Mouse (Mus musculus): ENCODE measurements around the gene Vamp3. TPM values are rescaled to one million over a fixed set of nuclear protein-coding genes. Genes with fewer than 3 reads are reported as not detected.
A peak's percentile ranks its signal among the peaks of the same experiment; 100 is the strongest.
"Not testable (repeated sequence)": the region's sequence is repeated elsewhere in the genome, so short reads cannot be mapped to it uniquely, and the experiment has no call there.

Vamp3 gene
- polyA plus RNA-seq, 1 experiment from 2014 or later, result 43.1 TPM

DNA sequence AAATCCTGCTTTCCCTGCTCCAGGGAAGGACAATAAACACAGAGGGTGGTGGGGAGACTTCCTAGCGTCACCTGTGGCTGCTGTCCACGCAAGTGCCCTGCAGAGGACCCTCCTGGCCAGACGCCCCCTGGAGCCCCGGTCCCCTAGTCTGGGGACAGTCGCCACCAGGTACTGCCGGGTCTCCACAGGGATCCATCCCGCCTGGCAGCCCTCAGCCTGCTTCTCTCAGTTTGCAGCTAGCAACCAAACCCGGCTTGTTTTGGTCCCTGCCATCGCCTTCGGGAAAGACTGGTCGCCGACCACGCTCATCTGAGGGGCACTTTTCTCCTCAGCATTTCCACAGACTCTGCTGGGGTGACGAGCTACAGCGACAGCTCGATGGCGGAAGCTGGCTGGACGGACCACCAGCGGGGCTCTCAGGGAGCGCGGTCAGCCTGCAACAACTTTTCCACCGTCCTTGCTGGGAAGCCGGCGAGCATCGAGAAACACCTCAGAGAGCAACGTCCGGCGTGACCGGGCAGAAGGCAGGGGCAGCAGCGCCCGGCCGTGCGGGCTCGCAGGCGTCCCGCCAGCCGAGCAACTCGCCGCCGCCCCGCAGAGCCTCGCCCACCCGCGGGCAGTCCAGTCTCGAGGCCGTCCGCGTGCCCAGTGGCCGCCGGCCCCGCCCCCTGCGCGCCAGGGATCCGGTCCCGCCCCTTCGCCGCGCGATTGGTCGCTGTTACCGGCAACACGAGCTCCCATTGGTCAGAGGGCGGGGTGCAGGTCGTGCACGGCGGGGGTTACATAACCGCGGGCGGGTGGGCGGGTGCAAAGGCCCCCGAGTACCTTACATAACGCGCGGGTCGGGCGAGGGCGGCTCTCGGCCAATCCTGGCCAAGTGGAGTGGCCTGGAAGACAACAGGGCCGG lies 13.5 kb downstream of the Vamp3 start, which contains the start of gene Per3:
TSS of gene Per3 (minus strand) at position 629 of the 907 bp plus-strand sequence.
- Histone ChIP-seq H3K27ac (peak within 1 kb of the TSS; percentile 43), H3K4me3 (replicated peaks) (peak within 1 kb of the TSS; percentile 66), H3K36me3 (peaks cover 24% of the 10 kb centered on the region), H3K4me2 (peak within 1 kb of the TSS; percentile 99), H3K9me3 (replicated peaks) (no peaks in the 10 kb centered on the region), H3K4me1 (replicated peaks) (peaks cover 27% of the 10 kb centered on the region), H3K9ac (peak within 1 kb of the TSS; percentile 77), H3K27me3 (no peaks in the 10 kb centered on the region)
- DNase-seq, result peak; percentile 94
- under 1% methylated on average over 79 of the region's 79 CpGs for WGBS (ENCODE audit: insufficient replicate concordance)
- ATAC-seq (ENCODE audit: low read depth), result peak; percentile 96

DNA sequence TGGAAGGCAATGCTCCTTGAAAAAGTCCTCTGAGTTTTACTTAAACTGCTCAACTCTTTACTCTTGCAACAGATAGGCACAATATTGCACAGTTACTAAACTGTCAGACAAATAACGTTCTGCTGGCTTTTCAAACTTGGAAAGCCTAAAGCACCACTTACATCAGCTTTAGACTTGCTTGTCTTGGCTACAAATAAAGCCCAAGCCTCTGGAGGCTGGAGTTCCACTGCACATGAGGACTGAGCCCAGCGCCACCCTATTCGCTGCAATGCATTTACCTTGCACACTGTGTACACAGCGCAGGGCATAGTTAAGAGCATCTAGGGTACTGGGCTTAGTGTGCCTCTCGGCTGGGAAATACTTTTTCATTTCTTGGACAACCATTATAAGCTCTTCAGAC lies 14.5 kb downstream of the Vamp3 start:
- WGBS (ENCODE audit: insufficient replicate concordance), result 56% methylated on average over 5 of the region's 5 CpGs
- peak overlapping the region; percentile 66 for H3K4me3 ChIP-seq (replicated peaks)
- H3K4me1 ChIP-seq (replicated peaks), result peaks cover 27% of the 10 kb centered on the region
- H3K9me3 ChIP-seq (replicated peaks), result no peaks in the 10 kb centered on the region
- peak overlapping the region; percentile 99 for H3K4me2 ChIP-seq
- peak overlapping the region; percentile 77; the same call in 1 of the 2 replicates for H3K9ac ChIP-seq
- ATAC-seq (ENCODE audit: low read depth), result no peak
- no peak overlapping the region; the same call in 1 of the 2 replicates for H3K27ac ChIP-seq
- H3K36me3 ChIP-seq, result peaks cover 14% of the 10 kb centered on the region
- DNase-seq, result no peak
- no peaks in the 10 kb centered on the region for H3K27me3 ChIP-seq

GRCm38 (mm10) chr4:151041506-151041905 lies 16.3 kb downstream of the Vamp3 start:
- Histone ChIP-seq H3K9ac (no peak overlapping the region), H3K9me3 (replicated peaks) (no peaks in the 10 kb centered on the region), H3K36me3 (peaks cover under 1% of the 10 kb centered on the region), H3K4me1 (replicated peaks) (peaks cover 27% of the 10 kb centered on the region), H3K4me3 (replicated peaks) (no peak overlapping the region), H3K27me3 (no peaks in the 10 kb centered on the region), H3K4me2 (no peak overlapping the region), H3K27ac (no peak overlapping the region)
- WGBS (ENCODE audit: insufficient replicate concordance), result 79% methylated on average over 5 of the region's 5 CpGs
- no peak for DNase-seq
- no peak for ATAC-seq (ENCODE audit: low read depth)

- no peak overlapping the region for H3K9ac ChIP-seq
- DNase-seq (no peak), ATAC-seq (ENCODE audit: low read depth) (no peak)
- no peak overlapping the region for H3K4me2 ChIP-seq
- no peaks in the 10 kb centered on the region for H3K27me3 ChIP-seq
- no peaks in the 10 kb centered on the region for H3K36me3 ChIP-seq
- no peak overlapping the region for H3K4me3 ChIP-seq (replicated peaks)
- 0 out of 2 replicates have a peak, but pooled peaks cover 4% of the 10 kb centered on the region for H3K4me1 ChIP-seq (replicated peaks)
- 87% methylated on average over 11 of the region's 11 CpGs for WGBS (ENCODE audit: insufficient replicate concordance)
- no peaks in the 10 kb centered on the region for H3K9me3 ChIP-seq (replicated peaks)
- no peak overlapping the region for H3K27ac ChIP-seq
Measured at GRCm38 (mm10) chr4:151037800-151038199, 20.0 kb downstream of the Vamp3 start.

DNA sequence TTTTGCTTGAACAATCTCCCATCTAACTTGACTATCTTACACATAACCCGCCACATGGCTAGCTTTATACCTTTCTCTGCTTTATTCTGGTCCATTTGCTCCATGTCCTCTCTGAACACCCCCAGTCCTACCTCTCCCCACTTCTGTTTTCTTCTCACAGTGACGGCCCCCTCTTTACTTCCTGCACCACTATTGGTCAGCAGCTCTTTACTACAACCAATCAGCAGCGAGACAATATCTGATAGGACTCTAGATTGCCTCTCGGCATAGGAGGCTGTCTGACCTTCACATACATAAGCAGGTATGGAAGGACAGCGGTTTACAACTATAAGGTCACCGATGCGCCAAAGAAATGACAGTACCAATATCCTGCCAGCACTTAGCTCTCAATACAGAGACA lies 21.2 kb downstream of the Vamp3 start:
- Histone ChIP-seq H3K27me3 (no peaks in the 10 kb centered on the region), H3K4me2 (no peak overlapping the region)
- 72% methylated on average over 7 of the region's 7 CpGs for WGBS (ENCODE audit: insufficient replicate concordance)

DNA sequence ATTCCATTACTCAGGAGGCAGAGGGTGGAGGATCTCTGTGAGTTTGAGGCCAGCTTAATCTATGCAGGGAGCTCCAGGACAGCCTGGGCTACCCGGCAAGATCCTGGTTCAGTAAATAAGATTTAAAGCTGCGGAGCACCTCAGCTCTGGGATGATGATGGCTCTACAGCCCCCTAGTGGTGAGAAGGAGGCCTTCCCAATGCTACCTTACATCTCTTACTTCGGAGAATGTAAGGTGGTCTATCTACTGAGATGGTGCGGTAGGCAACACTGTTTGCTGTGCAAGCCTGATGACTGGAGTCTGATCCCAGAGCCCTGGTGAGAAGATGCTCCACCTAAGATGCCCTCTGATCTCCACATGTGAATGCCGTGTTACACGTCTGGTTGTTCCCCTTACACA lies 30.8 kb downstream of the Vamp3 start:
- no peak for DNase-seq
- Histone ChIP-seq H3K4me2 (no peak overlapping the region), H3K9ac (no peak overlapping the region)

More for the DNA sequence above, 21.2 kb downstream of the Vamp3 start:
- H3K4me3 ChIP-seq (replicated peaks), result no peak overlapping the region
- no peaks in the 10 kb centered on the region for H3K9me3 ChIP-seq (replicated peaks)
- no peaks in the 10 kb centered on the region for H3K4me1 ChIP-seq (replicated peaks)
- no peak for ATAC-seq (ENCODE audit: low read depth)
- no peak overlapping the region for H3K27ac ChIP-seq
- no peaks in the 10 kb centered on the region for H3K36me3 ChIP-seq
- H3K9ac ChIP-seq, result no peak overlapping the region
- no peak for DNase-seq

GRCm38 (mm10) chr4:151024152-151024551 lies 33.6 kb downstream of the Vamp3 start:
- H3K9ac ChIP-seq, result no peak overlapping the region
- H3K36me3 ChIP-seq, result peaks cover 7% of the 10 kb centered on the region; the same call in 1 of the 2 replicates
- peaks cover 6% of the 10 kb centered on the region for H3K4me1 ChIP-seq (replicated peaks)
- no peaks in the 10 kb centered on the region for H3K27me3 ChIP-seq
- H3K4me2 ChIP-seq, result peak overlapping the region; percentile 23; the same call in 1 of the 2 replicates
- DNase-seq, result peak; percentile 8
- H3K27ac ChIP-seq, result no peak overlapping the region
- H3K9me3 ChIP-seq (replicated peaks), result no peaks in the 10 kb centered on the region
- no peak overlapping the region for H3K4me3 ChIP-seq (replicated peaks)
- ATAC-seq (ENCODE audit: low read depth), result peak; percentile 78
- WGBS (ENCODE audit: insufficient replicate concordance), result 19% methylated on average over 9 of the region's 9 CpGs

More for the DNA sequence above, 30.8 kb downstream of the Vamp3 start:
- peaks cover 6% of the 10 kb centered on the region for H3K4me1 ChIP-seq (replicated peaks)
- no peak overlapping the region for H3K27ac ChIP-seq
- H3K9me3 ChIP-seq (replicated peaks), result no peaks in the 10 kb centered on the region
- WGBS (ENCODE audit: insufficient replicate concordance), result 56% methylated on average over 6 of the region's 6 CpGs
- ATAC-seq (ENCODE audit: low read depth), result no peak
- no peaks in the 10 kb centered on the region for H3K27me3 ChIP-seq
- H3K36me3 ChIP-seq, result peaks cover 7% of the 10 kb centered on the region; the same call in 1 of the 2 replicates
- H3K4me3 ChIP-seq (replicated peaks), result no peak overlapping the region

DNA sequence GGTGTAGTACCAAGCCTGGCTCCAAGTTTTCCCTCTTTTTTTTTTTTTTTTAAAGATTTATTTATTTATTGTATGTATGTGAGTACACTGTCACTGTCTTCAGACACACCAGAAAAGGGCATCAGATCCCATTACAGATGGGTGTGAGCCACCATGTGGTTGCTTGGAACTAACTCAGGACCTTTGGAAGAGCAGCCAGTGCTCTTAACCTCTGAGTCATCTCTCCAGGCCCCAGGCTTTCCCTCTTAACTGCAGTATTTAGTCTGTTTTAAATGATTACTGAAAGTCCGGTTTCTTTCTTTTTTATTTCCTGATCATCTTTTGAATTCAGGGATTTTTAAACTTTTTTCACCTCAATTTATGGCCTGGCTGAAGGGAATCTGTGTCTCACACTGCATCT lies 40.4 kb downstream of the Vamp3 start:
- not testable (repeated sequence) for H3K4me2 ChIP-seq; ATAC-seq (ENCODE audit: low read depth); H3K4me3 ChIP-seq (replicated peaks); H3K9me3 ChIP-seq (replicated peaks); H3K27ac ChIP-seq; H3K27me3 ChIP-seq; DNase-seq; H3K4me1 ChIP-seq (replicated peaks); H3K9ac ChIP-seq
- WGBS (ENCODE audit: insufficient replicate concordance), result 75% methylated on average over 1 of the region's 1 CpGs
- H3K36me3 ChIP-seq, result peaks cover 22% of the 10 kb centered on the region; the same call in 1 of the 2 replicates

- H3K9me3 ChIP-seq (replicated peaks), result no peaks in the 10 kb centered on the region
- no peak overlapping the region for H3K27ac ChIP-seq
- H3K4me1 ChIP-seq (replicated peaks), result no peaks in the 10 kb centered on the region
- no peak overlapping the region for H3K4me3 ChIP-seq (replicated peaks)
- no peak for ATAC-seq (ENCODE audit: low read depth)
- DNase-seq, result no peak
- peaks cover 24% of the 10 kb centered on the region; the same call in 1 of the 2 replicates for H3K36me3 ChIP-seq
- no peak overlapping the region for H3K4me2 ChIP-seq
- H3K9ac ChIP-seq, result no peak overlapping the region
- no peaks in the 10 kb centered on the region for H3K27me3 ChIP-seq
- 84% methylated on average over 10 of the region's 10 CpGs for WGBS (ENCODE audit: insufficient replicate concordance)
Measured at GRCm38 (mm10) chr4:151015946-151016345, 41.8 kb downstream of the Vamp3 start.

- DNase-seq (no peak), ATAC-seq (ENCODE audit: low read depth) (no peak)
- Histone ChIP-seq H3K27me3 (no peaks in the 10 kb centered on the region), H3K27ac (no peak overlapping the region), H3K4me1 (replicated peaks) (no peaks in the 10 kb centered on the region), H3K4me3 (replicated peaks) (no peak overlapping the region), H3K9me3 (replicated peaks) (no peaks in the 10 kb centered on the region), H3K9ac (no peak overlapping the region), H3K4me2 (no peak overlapping the region), H3K36me3 (peaks cover 9% of the 10 kb centered on the region; the same call in 1 of the 2 replicates)
- 85% methylated on average over 7 of the region's 7 CpGs for WGBS (ENCODE audit: insufficient replicate concordance)
Measured at GRCm38 (mm10) chr4:151010316-151010715, 47.4 kb downstream of the Vamp3 start.

GRCm38 (mm10) chr4:151006945-151007344 lies 50.8 kb downstream of the Vamp3 start:
- H3K36me3 ChIP-seq, result peaks cover 3% of the 10 kb centered on the region; the same call in 1 of the 2 replicates
- DNase-seq, result peak; percentile 27

More at GRCm38 (mm10) chr4:151006945-151007344, 50.8 kb downstream of the Vamp3 start:
- ATAC-seq (ENCODE audit: low read depth), result no peak
- Histone ChIP-seq H3K9ac (no peak overlapping the region), H3K4me3 (replicated peaks) (no peak overlapping the region), H3K4me1 (replicated peaks) (no peaks in the 10 kb centered on the region), H3K27ac (no peak overlapping the region), H3K4me2 (no peak overlapping the region), H3K9me3 (replicated peaks) (no peaks in the 10 kb centered on the region), H3K27me3 (no peaks in the 10 kb centered on the region)
- WGBS (ENCODE audit: insufficient replicate concordance), result 44% methylated on average over 6 of the region's 6 CpGs
